Comparison of ENCODE assay signal across 8 mouse cellular contexts in the genomic region with DNA sequence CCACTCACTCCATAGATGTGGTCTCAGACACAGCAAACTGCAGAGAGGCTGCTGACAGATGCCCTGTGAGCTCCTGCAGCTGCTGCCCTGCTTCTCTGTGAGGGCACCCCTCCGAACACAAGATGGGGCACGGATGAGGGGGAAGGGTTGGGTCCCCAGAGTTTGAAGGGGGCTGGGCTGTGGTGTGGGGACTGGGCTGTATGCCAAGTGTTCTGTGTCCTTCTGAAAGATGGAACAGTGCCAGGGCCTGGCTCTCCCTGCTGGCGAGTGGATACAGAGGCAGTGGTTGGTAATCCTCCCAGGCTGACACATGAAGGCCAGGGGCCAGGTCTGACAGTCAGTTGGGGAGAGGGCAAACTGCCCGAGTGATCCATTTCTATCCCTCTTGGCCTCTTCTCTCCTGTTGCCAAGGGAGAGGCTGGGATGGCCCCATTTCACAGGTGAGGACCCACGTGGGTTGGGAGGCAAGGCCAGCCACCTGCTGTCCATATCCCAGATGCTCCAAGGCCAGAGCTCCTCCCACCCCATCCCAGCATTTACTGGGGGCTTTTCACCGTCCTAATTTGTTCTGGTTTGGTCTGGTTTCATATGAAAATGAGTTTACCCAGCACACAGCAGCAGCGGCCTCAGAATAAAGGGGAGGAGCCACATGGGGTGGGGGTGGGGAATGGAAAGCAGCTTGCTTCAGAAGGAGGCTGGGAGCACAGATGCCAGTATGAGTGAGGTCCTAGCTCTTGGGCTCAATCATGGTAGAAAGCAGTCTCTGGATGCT.
DNase-seq lines count a peak whose midpoint lies in the region; ATAC-seq and TF ChIP-seq lines count a peak whose summit lies in the region.

No protein-coding gene starts in this region.

- H3K9me3 ChIP-seq in lung, embryonic 15.5 days = no peaks in the 10 kb centered on the region
- no peaks in the 10 kb centered on the region for H3K9me3 ChIP-seq in hindbrain, embryonic 14.5 days (ENCODE audit: control insufficient read depth, low read length)
- no peaks in the 10 kb centered on the region for H3K9me3 ChIP-seq in kidney, embryonic 14.5 days (ENCODE audit: control insufficient read depth, low read length)

- no peak overlapping the region for H3K9ac ChIP-seq in lung, embryonic 15.5 days
- no peak overlapping the region for H3K9ac ChIP-seq in hindbrain, embryonic 14.5 days
- no peak overlapping the region for H3K9ac ChIP-seq in kidney, embryonic 14.5 days (ENCODE audit: low read depth, low read length)

- 23% methylated on average over 7 of the region's 7 CpGs for WGBS in lung, embryonic 15.5 days
- WGBS in lung, adult 2 months = 33% methylated on average over 7 of the region's 7 CpGs
- WGBS in hindbrain, embryonic 14.5 days = 9% methylated on average over 7 of the region's 7 CpGs
- 43% methylated on average over 7 of the region's 7 CpGs for WGBS in kidney, embryonic 14.5 days

- TF ChIP-seq POLR2A in lung, adult 2 months (IDR thresholded peaks at IDR 0.05; ENCODE audit: borderline replicate concordance, extremely low read depth, low read depth, low read length) = no peak

- ATAC-seq in cerebellum, adult (ENCODE audit: insufficient number of reproducible peaks, low FRiP score, low TSS enrichment) = no peak
- ATAC-seq in lung, embryonic 15.5 days (ENCODE audit: borderline replicate concordance, extremely low read depth, low FRiP score, low TSS enrichment) = peak; percentile 73
- ATAC-seq in hindbrain, embryonic 14.5 days (ENCODE audit: low FRiP score) = peak; percentile 87
- ATAC-seq in kidney, embryonic 14.5 days (ENCODE audit: low FRiP score, low TSS enrichment) = no peak

- intact Hi-C loops in gastrocnemius, postnatal 36 days (cut with DNase I) = no loop called here

- no peaks in the 10 kb centered on the region for H3K36me3 ChIP-seq in lung, embryonic 15.5 days
- H3K36me3 ChIP-seq in hindbrain, embryonic 14.5 days (replicated peaks; ENCODE audit: control insufficient read depth, insufficient read depth) = no peaks in the 10 kb centered on the region
- H3K36me3 ChIP-seq in kidney, embryonic 14.5 days (ENCODE audit: control insufficient read depth, insufficient read depth, low read length) = no peaks in the 10 kb centered on the region

- peaks cover 25% of the 10 kb centered on the region for H3K4me1 ChIP-seq in lung, embryonic 15.5 days
- no peaks in the 10 kb centered on the region for H3K4me1 ChIP-seq in lung, adult 2 months (ENCODE audit: control insufficient read depth, insufficient read depth, low read length)
- H3K4me1 ChIP-seq in hindbrain, embryonic 14.5 days (replicated peaks; ENCODE audit: control insufficient read depth, insufficient read depth, low read length) = peaks cover 36% of the 10 kb centered on the region
- peaks cover 10% of the 10 kb centered on the region; the same call in 1 of the 2 replicates for H3K4me1 ChIP-seq in kidney, embryonic 14.5 days (ENCODE audit: control insufficient read depth, insufficient read depth, low read length)

- no peaks in the 10 kb centered on the region for H3K27me3 ChIP-seq in lung, embryonic 15.5 days
- no peaks in the 10 kb centered on the region for H3K27me3 ChIP-seq in hindbrain, embryonic 14.5 days (ENCODE audit: control insufficient read depth, insufficient read depth, low read length)
- H3K27me3 ChIP-seq in kidney, embryonic 14.5 days (ENCODE audit: control insufficient read depth, insufficient read depth, low read length) = no peaks in the 10 kb centered on the region

- 0 out of 2 replicates have a peak overlapping the region, but pooled peaks have one; percentile 27 for H3K27ac ChIP-seq in lung, embryonic 15.5 days
- H3K27ac ChIP-seq in hindbrain, embryonic 14.5 days = peak overlapping the region; percentile 39
- no peak overlapping the region for H3K27ac ChIP-seq in kidney, embryonic 14.5 days (ENCODE audit: low read depth, low read length)

- no peak overlapping the region for H3K4me2 ChIP-seq in lung, embryonic 15.5 days
- H3K4me2 ChIP-seq in hindbrain, embryonic 14.5 days (replicated peaks) = no peak overlapping the region
- H3K4me2 ChIP-seq in kidney, embryonic 14.5 days (replicated peaks; ENCODE audit: low read depth, low read length) = no peak overlapping the region

- H3K4me3 ChIP-seq in lung, embryonic 15.5 days = no peak overlapping the region
- H3K4me3 ChIP-seq in lung, adult 2 months (replicated peaks; ENCODE audit: extremely low read depth, low read depth, low read length) = no peak overlapping the region
- no peak overlapping the region for H3K4me3 ChIP-seq in hindbrain, embryonic 14.5 days (replicated peaks; ENCODE audit: low read length)
- H3K4me3 ChIP-seq in kidney, embryonic 14.5 days (ENCODE audit: low read length) = no peak overlapping the region

- peak; percentile 61 to 74 for DNase-seq in cerebellum, postnatal 14 days
- no peak for DNase-seq in lung, adult 2 months
- DNase-seq in hindbrain, embryonic 14.5 days (ENCODE audit: low spot score) = peak; percentile 83
- DNase-seq in retina, postnatal 7 days (ENCODE audit: low read depth, low spot score) = peak; percentile 58
- no peak for DNase-seq in gastrocnemius, postnatal 36 days

- TF ChIP-seq CTCF in lung, adult 2 months (IDR thresholded peaks at IDR 0.05; ENCODE audit: insufficient read depth, low read length) = no peak

Comparison
In these comparisons a context has a peak if more than half of its experiments do, and no peak if none do; other contexts are left out.
1. DNase-seq: peak in cerebellum, postnatal 14 days (2 of 2), hindbrain, embryonic 14.5 days (single experiment) and retina, postnatal 7 days (single experiment); none in lung, adult 2 months (single experiment) and gastrocnemius, postnatal 36 days (0 of 2).
2. ATAC-seq: peak in lung, embryonic 15.5 days (single experiment) and hindbrain, embryonic 14.5 days (single experiment); none in cerebellum, adult (single experiment) and kidney, embryonic 14.5 days (single experiment).